Mouse (Mus musculus) G1E (cell line): ENCODE measurements around the gene Ccni. TPM values are rescaled to one million over a fixed set of nuclear protein-coding genes. Genes with fewer than 3 reads are reported as not detected.

Experiments used
- ATAC-seq: 2 replicates; pipeline ENCODE4 v1.8.0; 2016; ENCODE audit warnings: mild to moderate bottlenecking; ENCODE audit not compliant: insufficient number of reproducible peaks, poor library complexity, low FRiP score, severe bottlenecking; ENCODE audit errors: extremely low read depth
- DNase-seq: peaks from one replicate; pipeline ENCODE4 v3.0.0; 2012; ENCODE audit warnings: low spot score
- H3K27me3 ChIP-seq: 2 replicates; pipeline ENCODE4 v1.6.1; 2012; ENCODE audit warnings: mild to moderate bottlenecking, low read length, inconsistent platforms; ENCODE audit not compliant: insufficient read depth
- H3K36me3 ChIP-seq: replicated peaks from 2 replicates; pipeline ENCODE3; 2012; ENCODE audit warnings: mild to moderate bottlenecking, inconsistent platforms
- H3K4me1 ChIP-seq: 2 replicates; pipeline ENCODE4 v1.6.1; 2012; ENCODE audit warnings: low read depth, low read length, inconsistent platforms, mixed read lengths; ENCODE audit not compliant: insufficient read depth
- H3K4me3 ChIP-seq: 2 replicates; pipeline ENCODE4 v1.5.1; 2012; ENCODE audit warnings: low read depth, mild to moderate bottlenecking, inconsistent platforms, low read length, moderate library complexity, mixed read lengths
- H3K9me3 ChIP-seq: replicated peaks from 2 replicates; pipeline ENCODE4 v1.6.1; 2012; ENCODE audit warnings: inconsistent platforms
- CTCF ChIP-seq: IDR thresholded peaks from 2 replicates; pipeline ENCODE4 v1.5.1; 2012; ENCODE audit warnings: low read depth, low read length, inconsistent platforms, mixed read lengths
- GATA1 ChIP-seq: IDR thresholded peaks from 2 replicates; pipeline ENCODE4 v1.6.1; 2012; ENCODE audit warnings: borderline replicate concordance, low read length, inconsistent platforms, mixed read lengths
- GATA2 ChIP-seq: IDR thresholded peaks from 2 replicates; pipeline ENCODE4 v1.6.1; 2012; ENCODE audit warnings: low read depth, low read length, inconsistent platforms, borderline replicate concordance
- POLR2AphosphoS5 ChIP-seq: IDR thresholded peaks from 2 replicates; pipeline ENCODE4 v1.6.1; 2012; ENCODE audit warnings: low read depth, low read length, inconsistent platforms; ENCODE audit not compliant: insufficient replicate concordance
- TAL1 ChIP-seq: conservative IDR thresholded peaks from 2 replicates; pipeline ENCODE4 v1.6.1; 2012; ENCODE audit warnings: low read depth, low read length, inconsistent platforms, mixed read lengths
- polyA plus RNA-seq: library from polyadenylated mRNA; stranded (reverse); fragments of >175 nt; gene quantifications from 2 replicates; pipeline ENCODE4 v1.2.3, GENCODE M21; 2012
- total RNA-seq, 2 experiments: library from RNA; stranded (forward) in 1 of 2; stranded (reverse) in 1 of 2; fragments of 200-1000 nt in 1 of 2; fragments of >200 nt in 1 of 2; fragmentation: Nextera tagmentation in 1 of 2; gene quantifications; 2 replicates each; pipeline ENCODE4 v1.2.3; 2014 to 2017

Ccni gene
- total and polyA plus RNA-seq, 3 experiments, result 138 to 432 (median 302) TPM

GRCm38 (mm10) chr5:93239590-93240544 lies 33.6 kb upstream of the Ccni start:
- H3K9me3 ChIP-seq, result peaks cover 7% of the 10 kb centered on the region
- peaks cover 55% of the 10 kb centered on the region for H3K4me1 ChIP-seq
- peaks cover 3% of the 10 kb centered on the region; the same call in 1 of the 2 replicates for H3K27me3 ChIP-seq
- H3K36me3 ChIP-seq, result no peaks in the 10 kb centered on the region
- H3K4me3 ChIP-seq, result no peak overlapping the region
- ATAC-seq (peak; percentile 98), DNase-seq (peak; percentile 67)
- TF ChIP-seq GATA2, result 0 out of 2 replicates have a peak, but pooled peaks have one; percentile 22
- no peak for TF ChIP-seq GATA1
- peak; percentile 99 for TF ChIP-seq TAL1
- TF ChIP-seq CTCF, result no peak
- TF ChIP-seq POLR2AphosphoS5, result no peak

GRCm38 (mm10) chr5:93236541-93236940 lies 30.2 kb upstream of the Ccni start:
- Histone ChIP-seq H3K36me3 (no peaks in the 10 kb centered on the region), H3K9me3 (no peaks in the 10 kb centered on the region), H3K4me3 (no peak overlapping the region), H3K27me3 (no peaks in the 10 kb centered on the region), H3K4me1 (peaks cover 66% of the 10 kb centered on the region)
- DNase-seq (no peak), ATAC-seq (no peak)
- TF ChIP-seq TAL1 (no peak), POLR2AphosphoS5 (no peak), GATA2 (no peak), GATA1 (no peak), CTCF (no peak)

- no peak overlapping the region for H3K4me3 ChIP-seq
Measured at GRCm38 (mm10) chr5:93235888-93236287, 29.6 kb upstream of the Ccni start.

GRCm38 (mm10) chr5:93234605-93235004 lies 28.3 kb upstream of the Ccni start:
- H3K4me1 ChIP-seq, result peaks cover 49% of the 10 kb centered on the region
- H3K36me3 ChIP-seq, result no peaks in the 10 kb centered on the region
- ATAC-seq (no peak), DNase-seq (no peak)
- TF ChIP-seq GATA1 (no peak), POLR2AphosphoS5 (no peak), GATA2 (no peak), CTCF (no peak), TAL1 (no peak)
- H3K9me3 ChIP-seq, result no peaks in the 10 kb centered on the region
- peaks cover 2% of the 10 kb centered on the region; the same call in 1 of the 2 replicates for H3K27me3 ChIP-seq
- H3K4me3 ChIP-seq, result no peak overlapping the region

More at GRCm38 (mm10) chr5:93235888-93236287, 29.6 kb upstream of the Ccni start:
- no peak for TF ChIP-seq TAL1
- TF ChIP-seq GATA2, result no peak
- TF ChIP-seq CTCF, result no peak
- no peak for TF ChIP-seq POLR2AphosphoS5
- TF ChIP-seq GATA1, result no peak
- no peaks in the 10 kb centered on the region for H3K36me3 ChIP-seq
- H3K27me3 ChIP-seq, result no peaks in the 10 kb centered on the region
- peaks cover 61% of the 10 kb centered on the region for H3K4me1 ChIP-seq
- no peaks in the 10 kb centered on the region for H3K9me3 ChIP-seq
- DNase-seq (no peak), ATAC-seq (no peak)

- DNase-seq (no peak), ATAC-seq (no peak)
- H3K36me3 ChIP-seq, result no peaks in the 10 kb centered on the region
- no peak overlapping the region for H3K4me3 ChIP-seq
- TF ChIP-seq GATA2 (no peak), POLR2AphosphoS5 (no peak), GATA1 (no peak), TAL1 (no peak), CTCF (no peak)
- H3K27me3 ChIP-seq, result peaks cover 2% of the 10 kb centered on the region; the same call in 1 of the 2 replicates
- H3K9me3 ChIP-seq, result no peaks in the 10 kb centered on the region
- peaks cover 48% of the 10 kb centered on the region for H3K4me1 ChIP-seq
Measured at GRCm38 (mm10) chr5:93234130-93234529, 27.8 kb upstream of the Ccni start.

- no peak for DNase-seq
- TF ChIP-seq POLR2AphosphoS5 (no peak), GATA1 (no peak), CTCF (no peak), GATA2 (no peak), TAL1 (no peak)
Measured at GRCm38 (mm10) chr5:93232838-93233237, 26.5 kb upstream of the Ccni start.

GRCm38 (mm10) chr5:93231721-93232120 lies 25.4 kb upstream of the Ccni start:
- ATAC-seq, result no peak
- TF ChIP-seq POLR2AphosphoS5, result no peak
- TF ChIP-seq GATA1, result no peak
- no peak for TF ChIP-seq TAL1
- no peak for TF ChIP-seq GATA2
- TF ChIP-seq CTCF, result no peak
- no peaks in the 10 kb centered on the region for H3K9me3 ChIP-seq
- no peak for DNase-seq
- peaks cover 10% of the 10 kb centered on the region for H3K27me3 ChIP-seq
- H3K4me3 ChIP-seq, result no peak overlapping the region
- peaks cover 38% of the 10 kb centered on the region for H3K4me1 ChIP-seq
- H3K36me3 ChIP-seq, result no peaks in the 10 kb centered on the region

More at GRCm38 (mm10) chr5:93232838-93233237, 26.5 kb upstream of the Ccni start:
- no peak for ATAC-seq
- no peaks in the 10 kb centered on the region for H3K36me3 ChIP-seq
- peaks cover 41% of the 10 kb centered on the region for H3K4me1 ChIP-seq
- H3K9me3 ChIP-seq, result no peaks in the 10 kb centered on the region
- H3K4me3 ChIP-seq, result no peak overlapping the region
- H3K27me3 ChIP-seq, result peaks cover 7% of the 10 kb centered on the region
